Mouse (Mus musculus): ENCODE data around the gene Fbxo31. TPM values are rescaled to one million over a fixed set of nuclear protein-coding genes. Genes with fewer than 3 reads are reported as not detected.

Fbxo31 gene
- polyA plus RNA-seq, 1 experiment from 2014 or later: 20.0 TPM

- no peak overlapping the region for H3K27ac ChIP-seq (ENCODE audit: low read depth, low read length)
- no peak for ATAC-seq (ENCODE audit: insufficient read depth, low FRiP score, low TSS enrichment)
- no peak overlapping the region for H3K4me2 ChIP-seq (ENCODE audit: low read depth)
Measured at GRCm38 (mm10) chr8:121593293-121593692, 14.7 kb upstream of the Fbxo31 start.

GRCm38 (mm10) chr8:121591178-121592066 lies 12.8 kb upstream of the Fbxo31 start:
- 14% methylated on average over 20 of the region's 20 CpGs for WGBS
- peak overlapping the region; percentile 83 for H3K9ac ChIP-seq (ENCODE audit: low read length)
- H3K9me3 ChIP-seq (ENCODE audit: control insufficient read depth, low read length): no peaks in the 10 kb centered on the region
- H3K27ac ChIP-seq (ENCODE audit: low read depth, low read length): 0 out of 2 replicates have a peak overlapping the region, but pooled peaks have one; percentile 20
- H3K36me3 ChIP-seq (ENCODE audit: control insufficient read depth, insufficient read depth, low read length): peaks cover 7% of the 10 kb centered on the region
- DNase-seq (ENCODE audit: low spot score) (peak; percentile 48), ATAC-seq (ENCODE audit: insufficient read depth, low FRiP score, low TSS enrichment) (no peak)
- H3K27me3 ChIP-seq (ENCODE audit: control insufficient read depth, insufficient read depth, low read length): no peaks in the 10 kb centered on the region
- H3K4me2 ChIP-seq (ENCODE audit: low read depth): peak overlapping the region; percentile 83
- H3K4me1 ChIP-seq (ENCODE audit: control insufficient read depth, insufficient read depth, low read length): peaks cover 15% of the 10 kb centered on the region
- H3K4me3 ChIP-seq (ENCODE audit: low read depth, low read length): peak overlapping the region; percentile 91

More at GRCm38 (mm10) chr8:121593293-121593692, 14.7 kb upstream of the Fbxo31 start:
- H3K9me3 ChIP-seq (ENCODE audit: control insufficient read depth, low read length): no peaks in the 10 kb centered on the region
- H3K27me3 ChIP-seq (ENCODE audit: control insufficient read depth, insufficient read depth, low read length): no peaks in the 10 kb centered on the region
- H3K4me1 ChIP-seq (ENCODE audit: control insufficient read depth, insufficient read depth, low read length): peaks cover 15% of the 10 kb centered on the region
- DNase-seq (ENCODE audit: low spot score): no peak
- H3K4me3 ChIP-seq (ENCODE audit: low read depth, low read length): no peak overlapping the region
- H3K9ac ChIP-seq (ENCODE audit: low read length): no peak overlapping the region
- H3K36me3 ChIP-seq (ENCODE audit: control insufficient read depth, insufficient read depth, low read length): peaks cover 9% of the 10 kb centered on the region
- WGBS: 86% methylated on average over 5 of the region's 5 CpGs

- H3K36me3 ChIP-seq (ENCODE audit: control insufficient read depth, insufficient read depth, low read length): peaks cover 4% of the 10 kb centered on the region; the same call in 1 of the 2 replicates
- H3K27ac ChIP-seq (ENCODE audit: low read depth, low read length): peak within 1 kb of the TSS; percentile 20; the same call in 1 of the 2 replicates
- H3K4me3 ChIP-seq (ENCODE audit: low read depth, low read length): peak within 1 kb of the TSS; percentile 91
- H3K9me3 ChIP-seq (ENCODE audit: control insufficient read depth, low read length): no peaks in the 10 kb centered on the region
- peak; percentile 87 for ATAC-seq (ENCODE audit: insufficient read depth, low FRiP score, low TSS enrichment)
- WGBS: under 1% methylated on average over 90 of the region's 94 CpGs
- H3K27me3 ChIP-seq (ENCODE audit: control insufficient read depth, insufficient read depth, low read length): no peaks in the 10 kb centered on the region
- peak; percentile 99 for DNase-seq (ENCODE audit: low spot score)
- peaks cover 15% of the 10 kb centered on the region for H3K4me1 ChIP-seq (ENCODE audit: control insufficient read depth, insufficient read depth, low read length)
- peak within 1 kb of the TSS; percentile 83 for H3K4me2 ChIP-seq (ENCODE audit: low read depth)
- H3K9ac ChIP-seq (ENCODE audit: low read length): peak within 1 kb of the TSS; percentile 83
Measured at GRCm38 (mm10) chr8:121590203-121591177, 11.9 kb upstream of the Fbxo31 start, which contains the start of gene Map1lc3b. Gene Map1lc3b, plus strand, starts transcription at chr8:121590361.

GRCm38 (mm10) chr8:121589205-121589726 lies 10.7 kb upstream of the Fbxo31 start:
- H3K4me1 ChIP-seq (ENCODE audit: control insufficient read depth, insufficient read depth, low read length): peaks cover 15% of the 10 kb centered on the region
- DNase-seq (ENCODE audit: low spot score): no peak
- H3K36me3 ChIP-seq (ENCODE audit: control insufficient read depth, insufficient read depth, low read length): peaks cover 3% of the 10 kb centered on the region; the same call in 1 of the 2 replicates
- no peak overlapping the region; the same call in 1 of the 2 replicates for H3K4me2 ChIP-seq (ENCODE audit: low read depth)
- no peaks in the 10 kb centered on the region for H3K9me3 ChIP-seq (ENCODE audit: control insufficient read depth, low read length)
- no peak for ATAC-seq (ENCODE audit: insufficient read depth, low FRiP score, low TSS enrichment)
- no peaks in the 10 kb centered on the region for H3K27me3 ChIP-seq (ENCODE audit: control insufficient read depth, insufficient read depth, low read length)
- H3K27ac ChIP-seq (ENCODE audit: low read depth, low read length): 0 out of 2 replicates have a peak overlapping the region, but pooled peaks have one; percentile 20
- no peak overlapping the region for H3K9ac ChIP-seq (ENCODE audit: low read length)
- whole genome bisulfite sequencing: 51% methylated on average over 2 of the region's 2 CpGs
- H3K4me3 ChIP-seq (ENCODE audit: low read depth, low read length): no peak overlapping the region

- H3K36me3 ChIP-seq (ENCODE audit: control insufficient read depth, insufficient read depth, low read length): peaks cover 2% of the 10 kb centered on the region; the same call in 1 of the 2 replicates
- H3K9me3 ChIP-seq (ENCODE audit: control insufficient read depth, low read length): no peaks in the 10 kb centered on the region
- no peak overlapping the region for H3K4me2 ChIP-seq (ENCODE audit: low read depth)
- H3K4me1 ChIP-seq (ENCODE audit: control insufficient read depth, insufficient read depth, low read length): peaks cover 15% of the 10 kb centered on the region
- H3K4me3 ChIP-seq (ENCODE audit: low read depth, low read length): no peak overlapping the region
- no peak overlapping the region for H3K9ac ChIP-seq (ENCODE audit: low read length)
- WGBS: 78% methylated on average over 4 of the region's 4 CpGs
- H3K27ac ChIP-seq (ENCODE audit: low read depth, low read length): no peak overlapping the region
- no peak for DNase-seq (ENCODE audit: low spot score)
- H3K27me3 ChIP-seq (ENCODE audit: control insufficient read depth, insufficient read depth, low read length): no peaks in the 10 kb centered on the region
- ATAC-seq (ENCODE audit: insufficient read depth, low FRiP score, low TSS enrichment): no peak
Measured at GRCm38 (mm10) chr8:121588750-121589149, 10.1 kb upstream of the Fbxo31 start.

GRCm38 (mm10) chr8:121585159-121585825 lies 6.7 kb upstream of the Fbxo31 start:
- Histone ChIP-seq H3K4me3 (ENCODE audit: low read depth, low read length) (peak overlapping the region; percentile 50), H3K27me3 (ENCODE audit: control insufficient read depth, insufficient read depth, low read length) (no peaks in the 10 kb centered on the region), H3K4me2 (ENCODE audit: low read depth) (peak overlapping the region; percentile 63), H3K27ac (ENCODE audit: low read depth, low read length) (no peak overlapping the region), H3K4me1 (ENCODE audit: control insufficient read depth, insufficient read depth, low read length) (no peaks in the 10 kb centered on the region), H3K9me3 (ENCODE audit: control insufficient read depth, low read length) (no peaks in the 10 kb centered on the region), H3K9ac (ENCODE audit: low read length) (peak overlapping the region; percentile 48), H3K36me3 (ENCODE audit: control insufficient read depth, insufficient read depth, low read length) (no peaks in the 10 kb centered on the region)
- DNase-seq (ENCODE audit: low spot score): peak; percentile 98
- 1% methylated on average over 47 of the region's 47 CpGs for WGBS
- peak; percentile 92 for ATAC-seq (ENCODE audit: insufficient read depth, low FRiP score, low TSS enrichment)

GRCm38 (mm10) chr8:121584730-121585129 lies 6.1 kb upstream of the Fbxo31 start:
- H3K9me3 ChIP-seq (ENCODE audit: control insufficient read depth, low read length): no peaks in the 10 kb centered on the region
- 45% methylated on average over 13 of the region's 13 CpGs for WGBS
- no peak for ATAC-seq (ENCODE audit: insufficient read depth, low FRiP score, low TSS enrichment)

GRCm38 (mm10) chr8:121583653-121584052 lies 5.0 kb upstream of the Fbxo31 start:
- 60% methylated on average over 8 of the region's 8 CpGs for WGBS
- Histone ChIP-seq H3K27ac (ENCODE audit: low read depth, low read length) (no peak overlapping the region), H3K4me1 (ENCODE audit: control insufficient read depth, insufficient read depth, low read length) (no peaks in the 10 kb centered on the region), H3K9me3 (ENCODE audit: control insufficient read depth, low read length) (no peaks in the 10 kb centered on the region), H3K36me3 (ENCODE audit: control insufficient read depth, insufficient read depth, low read length) (no peaks in the 10 kb centered on the region), H3K4me3 (ENCODE audit: low read depth, low read length) (no peak overlapping the region), H3K9ac (ENCODE audit: low read length) (no peak overlapping the region), H3K4me2 (ENCODE audit: low read depth) (no peak overlapping the region), H3K27me3 (ENCODE audit: control insufficient read depth, insufficient read depth, low read length) (no peaks in the 10 kb centered on the region)
- DNase-seq (ENCODE audit: low spot score): no peak
- no peak for ATAC-seq (ENCODE audit: insufficient read depth, low FRiP score, low TSS enrichment)

More at GRCm38 (mm10) chr8:121584730-121585129, 6.1 kb upstream of the Fbxo31 start:
- H3K4me1 ChIP-seq (ENCODE audit: control insufficient read depth, insufficient read depth, low read length): no peaks in the 10 kb centered on the region
- H3K4me3 ChIP-seq (ENCODE audit: low read depth, low read length): peak overlapping the region; percentile 50
- H3K27ac ChIP-seq (ENCODE audit: low read depth, low read length): no peak overlapping the region
- H3K36me3 ChIP-seq (ENCODE audit: control insufficient read depth, insufficient read depth, low read length): no peaks in the 10 kb centered on the region
- no peaks in the 10 kb centered on the region for H3K27me3 ChIP-seq (ENCODE audit: control insufficient read depth, insufficient read depth, low read length)
- no peak for DNase-seq (ENCODE audit: low spot score)
- H3K9ac ChIP-seq (ENCODE audit: low read length): no peak overlapping the region
- peak overlapping the region; percentile 63 for H3K4me2 ChIP-seq (ENCODE audit: low read depth)
